Mouse (Mus musculus) small intestine, adult 2 months (tissue): ENCODE measurements around the gene Ppp1r13l. TPM values are rescaled to one million over a fixed set of nuclear protein-coding genes. Genes with fewer than 3 reads are reported as not detected.

Experiments
- H3K27ac ChIP-seq: fragments of 200-500 bp; 2 replicates; pipeline ENCODE4 v1.5.1; 2012; ENCODE audit warnings: low read depth, low read length, control low read depth, inconsistent platforms; ENCODE audit not compliant: insufficient read depth
- H3K27me3 ChIP-seq: fragments of 200-500 bp; 2 replicates; pipeline ENCODE4 v1.6.1; 2012; ENCODE audit warnings: mild to moderate bottlenecking, moderate library complexity, low read length, inconsistent platforms; ENCODE audit not compliant: control insufficient read depth, insufficient read depth
- H3K36me3 ChIP-seq: fragments of 200-500 bp; 2 replicates; pipeline ENCODE4 v1.6.1; 2012; ENCODE audit warnings: mild to moderate bottlenecking, low read length, control low read depth, inconsistent platforms; ENCODE audit not compliant: control insufficient read depth, insufficient read depth
- H3K4me1 ChIP-seq: fragments of 200-500 bp; 2 replicates; pipeline ENCODE4 v1.6.1; 2012; ENCODE audit warnings: low read length, inconsistent platforms, mixed read lengths; ENCODE audit not compliant: control insufficient read depth, insufficient read depth, insufficient read length
- H3K4me3 ChIP-seq: fragments of 200-500 bp; 2 replicates; pipeline ENCODE4 v1.5.1; 2012; ENCODE audit warnings: low read depth, mild to moderate bottlenecking, control low read depth, inconsistent platforms, low read length, moderate library complexity
- CTCF ChIP-seq: fragments of 200-500 bp; IDR thresholded peaks from 2 replicates; pipeline ENCODE4 v1.5.1; 2012; ENCODE audit warnings: low read depth, mild to moderate bottlenecking, control low read depth, inconsistent platforms, low read length, moderate library complexity, mixed read lengths; ENCODE audit not compliant: insufficient replicate concordance, insufficient read length; ENCODE audit errors: extremely low read depth
- POLR2A ChIP-seq: fragments of 200-500 bp; IDR thresholded peaks from 2 replicates; pipeline ENCODE4 v1.6.1; 2012; ENCODE audit warnings: low read depth, mild to moderate bottlenecking, control low read depth, inconsistent platforms, low read length, moderate library complexity
- WGBS: fragments of 180-500 bp; shearing (Covaris S2); methylation state at CpG from one replicate; pipeline ENCODE4 v1.1.7; 2018; 5-methylcytosine and 5-hydroxymethylcytosine counted together
- polyA plus RNA-seq: library from polyadenylated mRNA; depleted of rRNA; stranded (reverse); fragments of >200 nt; gene quantifications from 2 replicates; pipeline ENCODE4 v1.2.3, GENCODE M21; 2012

Ppp1r13l gene
- polyA plus RNA-seq, 1 experiment, result 10.4 TPM

- no peak for TF ChIP-seq POLR2A
- Histone ChIP-seq H3K27ac (no peak overlapping the region), H3K4me1 (peaks cover 22% of the 10 kb centered on the region), H3K36me3 (no peaks in the 10 kb centered on the region), H3K27me3 (no peaks in the 10 kb centered on the region; the same call in 1 of the 2 replicates), H3K4me3 (no peak overlapping the region)
- 77% methylated on average over 7 of the region's 7 CpGs for WGBS
Measured at GRCm38 (mm10) chr7:19318676-19319075, 40.9 kb upstream of the Ppp1r13l start.

GRCm38 (mm10) chr7:19319458-19319857, 40.1 kb upstream of the Ppp1r13l start:
- Histone ChIP-seq H3K27ac (no peak overlapping the region), H3K27me3 (no peaks in the 10 kb centered on the region; the same call in 1 of the 2 replicates), H3K4me3 (peak overlapping the region; percentile 59), H3K36me3 (no peaks in the 10 kb centered on the region), H3K4me1 (peaks cover 22% of the 10 kb centered on the region)
- WGBS, result 21% methylated on average over 9 of the region's 9 CpGs
- no peak for TF ChIP-seq CTCF
- TF ChIP-seq POLR2A, result no peak

- TF ChIP-seq CTCF (no peak), POLR2A (no peak)
- H3K36me3 ChIP-seq, result no peaks in the 10 kb centered on the region
- H3K4me3 ChIP-seq, result peak overlapping the region; percentile 59
- WGBS, result under 1% methylated on average over 41 of the region's 41 CpGs
- H3K27me3 ChIP-seq, result no peaks in the 10 kb centered on the region; the same call in 1 of the 2 replicates
- H3K27ac ChIP-seq, result no peak overlapping the region
- peaks cover 22% of the 10 kb centered on the region for H3K4me1 ChIP-seq
Measured at GRCm38 (mm10) chr7:19319906-19320305, 39.6 kb upstream of the Ppp1r13l start.

- TF ChIP-seq POLR2A, result no peak
- no peak for TF ChIP-seq CTCF
- Histone ChIP-seq H3K27ac (no peak overlapping the region), H3K4me1 (peaks cover 22% of the 10 kb centered on the region), H3K27me3 (no peaks in the 10 kb centered on the region; the same call in 1 of the 2 replicates), H3K36me3 (no peaks in the 10 kb centered on the region), H3K4me3 (no peak overlapping the region)
- 23% methylated on average over 7 of the region's 7 CpGs for WGBS
Measured at GRCm38 (mm10) chr7:19320637-19321036, 38.9 kb upstream of the Ppp1r13l start.

GRCm38 (mm10) chr7:19321464-19321863, 38.1 kb upstream of the Ppp1r13l start:
- 10% methylated on average over 5 of the region's 5 CpGs for WGBS
- no peaks in the 10 kb centered on the region for H3K36me3 ChIP-seq

GRCm38 (mm10) chr7:19322489-19322888, 37.1 kb upstream of the Ppp1r13l start:
- no peak overlapping the region for H3K4me3 ChIP-seq
- no peaks in the 10 kb centered on the region; the same call in 1 of the 2 replicates for H3K27me3 ChIP-seq
- no peak overlapping the region for H3K27ac ChIP-seq
- 40% methylated on average over 9 of the region's 9 CpGs for WGBS
- H3K4me1 ChIP-seq, result peaks cover 20% of the 10 kb centered on the region
- no peaks in the 10 kb centered on the region for H3K36me3 ChIP-seq
- TF ChIP-seq CTCF (no peak), POLR2A (no peak)

More at GRCm38 (mm10) chr7:19321464-19321863, 38.1 kb upstream of the Ppp1r13l start:
- no peak overlapping the region for H3K4me3 ChIP-seq
- TF ChIP-seq POLR2A (no peak), CTCF (no peak)
- peaks cover 22% of the 10 kb centered on the region for H3K4me1 ChIP-seq
- H3K27me3 ChIP-seq, result no peaks in the 10 kb centered on the region; the same call in 1 of the 2 replicates
- H3K27ac ChIP-seq, result no peak overlapping the region

GRCm38 (mm10) chr7:19324221-19324620, 35.3 kb upstream of the Ppp1r13l start:
- no peak for TF ChIP-seq POLR2A
- no peak for TF ChIP-seq CTCF
- 81% methylated on average over 11 of the region's 11 CpGs for WGBS
- peaks cover 22% of the 10 kb centered on the region for H3K4me1 ChIP-seq

More at GRCm38 (mm10) chr7:19324221-19324620, 35.3 kb upstream of the Ppp1r13l start:
- Histone ChIP-seq H3K27me3 (no peaks in the 10 kb centered on the region; the same call in 1 of the 2 replicates), H3K27ac (no peak overlapping the region), H3K36me3 (no peaks in the 10 kb centered on the region), H3K4me3 (no peak overlapping the region)
